Mouse (Mus musculus) bone marrow, adult 2 months (tissue): Measurements from ENCODE around the gene Tmem212.

Source experiments
- CTCF ChIP-seq: fragments of 200-500 bp; IDR thresholded peaks from 2 replicates; pipeline ENCODE4 v1.5.1; 2011; ENCODE audit warnings: low read length, control low read depth; ENCODE audit not compliant: control insufficient read depth, insufficient read depth
- POLR2A ChIP-seq: fragments of 200-500 bp; IDR thresholded peaks from 2 replicates; pipeline ENCODE4 v1.6.1; 2011; ENCODE audit warnings: low read depth, mild to moderate bottlenecking, control low read depth, low read length, borderline replicate concordance; ENCODE audit not compliant: control insufficient read depth

DNA sequence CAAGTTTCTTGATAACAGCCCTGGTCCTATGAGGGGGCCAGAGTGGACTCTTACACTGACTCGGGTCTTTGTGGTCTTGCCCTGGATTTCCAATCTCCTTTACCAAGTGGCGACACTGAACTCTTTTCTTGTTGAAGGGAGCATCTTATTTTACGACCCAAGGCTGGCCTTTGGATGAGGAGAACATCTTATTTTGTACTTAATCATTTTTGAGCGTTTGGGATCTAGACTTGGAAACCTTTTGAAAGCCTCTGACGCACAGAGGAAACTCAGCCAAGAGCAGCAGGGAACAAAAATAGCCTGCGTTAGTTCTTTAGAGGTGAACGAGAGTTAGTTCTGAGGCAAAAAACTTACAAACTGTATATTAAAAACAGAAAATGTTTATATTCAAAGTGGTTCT lies 46.8 kb upstream of the Tmem212 start:
- TF ChIP-seq POLR2A (no peak), CTCF (no peak)
